In the genomic region with DNA sequence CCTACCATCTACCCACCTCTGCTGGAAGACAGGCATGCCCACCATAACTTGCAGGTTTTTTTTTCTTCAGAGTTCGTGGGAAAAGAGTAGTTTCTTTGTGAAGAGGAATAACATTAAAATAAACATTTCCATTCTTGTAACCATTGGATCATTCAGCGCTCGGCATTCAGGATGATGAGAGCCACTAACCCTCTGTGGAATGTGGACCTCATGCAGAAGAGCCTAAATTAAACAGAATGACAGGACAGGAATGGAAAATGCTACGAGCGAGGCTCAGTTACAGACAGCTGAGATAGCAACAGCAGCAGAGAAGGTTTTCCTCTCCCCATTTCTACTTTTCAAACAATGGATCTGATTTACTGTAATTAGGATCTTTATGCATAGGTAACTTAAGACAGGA, we compare ENCODE assay signal across 29 mouse cellular contexts.
DNase-seq lines count a peak whose midpoint lies in the region; ATAC-seq and TF ChIP-seq lines count a peak whose summit lies in the region.
"Had no signal": no experiment of that assay in that cellular context is flagged by ENCODE, and none has a peak within 500 bp of the region (broad histone marks: within the 10 kb centered on the region; RNA-seq: fewer than 3 reads in every experiment).

No protein-coding gene starts in this region.

- no peaks in the 10 kb centered on the region for H3K9me3 ChIP-seq in heart, embryonic 15.5 days (replicated peaks)
- no peaks in the 10 kb centered on the region for H3K9me3 ChIP-seq in stomach, postnatal 0 days (ENCODE audit: control insufficient read depth, low read length)
- H3K9me3 ChIP-seq: embryonic facial prominence, embryonic 15.5 days; forebrain, embryonic 13.5 days; hindbrain, embryonic 12.5 days; liver, embryonic 12.5 days; midbrain, embryonic 13.5 days; stomach, embryonic 15.5 days had no signal

- no peaks in the 10 kb centered on the region for H3K4me1 ChIP-seq in heart, adult 2 months (ENCODE audit: control insufficient read depth, insufficient read depth, low read length)
- H3K4me1 ChIP-seq in heart, embryonic 15.5 days (replicated peaks) = 0 out of 2 replicates have a peak, but pooled peaks cover 7% of the 10 kb centered on the region
- no peaks in the 10 kb centered on the region for H3K4me1 ChIP-seq in stomach, postnatal 0 days (replicated peaks; ENCODE audit: control insufficient read depth, insufficient read depth)
- H3K4me1 ChIP-seq: embryonic facial prominence, embryonic 15.5 days; hindbrain, embryonic 12.5 days; liver, embryonic 12.5 days; midbrain, embryonic 13.5 days had no signal

- ATAC-seq in heart, embryonic 15.5 days (replicated peaks; ENCODE audit: insufficient number of reproducible peaks, insufficient read depth, low FRiP score, low read depth) = 0 out of 2 replicates have a peak, but pooled peaks have one; percentile 62
- peak; percentile 79 for ATAC-seq in Patski
- ATAC-seq in stomach, postnatal 0 days (ENCODE audit: low FRiP score, low TSS enrichment) = no peak
- ATAC-seq: forebrain, embryonic 13.5 days; hindbrain, postnatal 0 days; intestine, postnatal 0 days; liver, embryonic 12.5 days; liver, postnatal 0 days; lung, postnatal 0 days; midbrain, embryonic 13.5 days had no signal

- H3K27ac ChIP-seq in heart, adult 2 months = peak overlapping the region; percentile 7; the same call in 1 of the 2 replicates
- H3K27ac ChIP-seq in heart, embryonic 15.5 days = peak overlapping the region; percentile 39
- 0 out of 2 replicates have a peak overlapping the region, but pooled peaks have one; percentile 46 for H3K27ac ChIP-seq in stomach, postnatal 0 days (replicated peaks)
- H3K27ac ChIP-seq: embryonic facial prominence, embryonic 15.5 days; forebrain, embryonic 13.5 days; hindbrain, embryonic 12.5 days; hindbrain, postnatal 0 days; liver, embryonic 12.5 days; midbrain, embryonic 13.5 days; stomach, embryonic 15.5 days had no signal

- no peak for DNase-seq in heart, adult 2 months
- DNase-seq in heart, postnatal 4 days = no peak
- no peak for DNase-seq in heart, adult 18-20 months
- no peak for DNase-seq in Patski (ENCODE audit: low read depth, low spot score)
- DNase-seq in stomach, postnatal 0 days (ENCODE audit: low spot score) = no peak
- no peak for DNase-seq in thymus, postnatal 10 days (ENCODE audit: low spot score in 2 of 2)
- DNase-seq: adrenal gland, postnatal 25 days; cerebellum, adult 11-12 months; cerebellum, adult 9-11 months; gastrocnemius, postnatal 10 days; kidney, adult 9 months; kidney, postnatal 10 days; layer of hippocampus, postnatal 36 days; left cerebral cortex, postnatal 4 days; liver, postnatal 0 days; lung, postnatal 4 days; right cerebral cortex, postnatal 25 days; thymus, adult 18-20 months; thymus, postnatal 36 days had no signal

- CTCF ChIA-PET in Patski (lab: Charles Lee) = no interaction called here

- no peaks in the 10 kb centered on the region for H3K79me2 ChIP-seq in heart, adult 2 months (replicated peaks; ENCODE audit: control insufficient read depth, insufficient read depth, low read length)

- intact Hi-C loops in heart, adult 2 months (cut with DNase I) = no loop called here

- H3K4me3 ChIP-seq in heart, adult 2 months = no peak overlapping the region
- H3K4me3 ChIP-seq in heart, embryonic 15.5 days = no peak overlapping the region
- H3K4me3 ChIP-seq in stomach, postnatal 0 days (ENCODE audit: low read depth, low read length) = no peak overlapping the region
- H3K4me3 ChIP-seq: embryonic facial prominence, embryonic 15.5 days; forebrain, embryonic 13.5 days; hindbrain, embryonic 12.5 days; liver, embryonic 12.5 days; midbrain, embryonic 13.5 days; stomach, embryonic 15.5 days had no signal

- no peak for TF ChIP-seq POLR2A in heart, adult 2 months (IDR thresholded peaks at IDR 0.05; ENCODE audit: insufficient read depth, low read depth, low read length)

- TF ChIP-seq CTCF in heart, adult 2 months (IDR thresholded peaks at IDR 0.05) = no peak
- no peak for TF ChIP-seq CTCF in Patski (IDR thresholded peaks at IDR 0.05)
- TF ChIP-seq CTCF in stomach, postnatal 0 days (IDR thresholded peaks at IDR 0.05; ENCODE audit: low read depth) = no peak

- H3K27me3 ChIP-seq in heart, adult 2 months (ENCODE audit: control insufficient read depth, insufficient read depth, low read length) = no peaks in the 10 kb centered on the region
- no peaks in the 10 kb centered on the region for H3K27me3 ChIP-seq in heart, embryonic 15.5 days
- no peaks in the 10 kb centered on the region for H3K27me3 ChIP-seq in Patski
- H3K27me3 ChIP-seq in stomach, postnatal 0 days (ENCODE audit: control insufficient read depth, insufficient read depth, low read length) = no peaks in the 10 kb centered on the region
- H3K27me3 ChIP-seq: embryonic facial prominence, embryonic 15.5 days; forebrain, embryonic 13.5 days; hindbrain, embryonic 12.5 days; liver, embryonic 12.5 days; midbrain, embryonic 13.5 days; stomach, embryonic 15.5 days had no signal

- peak overlapping the region; percentile 30 for H3K4me2 ChIP-seq in heart, embryonic 15.5 days
- H3K4me2 ChIP-seq in stomach, postnatal 0 days (replicated peaks; ENCODE audit: low read depth) = no peak overlapping the region
- H3K4me2 ChIP-seq: embryonic facial prominence, embryonic 15.5 days; forebrain, embryonic 13.5 days; hindbrain, embryonic 12.5 days; liver, embryonic 12.5 days; midbrain, embryonic 13.5 days; stomach, embryonic 15.5 days had no signal

- in situ Hi-C loops in Patski (cut with MboI; ENCODE audit: low pct_unique_long_range_greater_than_20kb) = no loop called here

- WGBS in heart, adult 2 months = 33% methylated on average over 5 of the region's 5 CpGs
- WGBS in heart, embryonic 15.5 days = 27% methylated on average over 5 of the region's 5 CpGs
- 33% methylated on average over 5 of the region's 5 CpGs for WGBS in stomach, postnatal 0 days

- no peak overlapping the region for H3K9ac ChIP-seq in heart, adult 2 months (ENCODE audit: low read depth, low read length)
- no peak overlapping the region for H3K9ac ChIP-seq in heart, embryonic 15.5 days
- H3K9ac ChIP-seq in stomach, postnatal 0 days (ENCODE audit: low read length) = no peak overlapping the region
- H3K9ac ChIP-seq: embryonic facial prominence, embryonic 15.5 days; forebrain, embryonic 13.5 days; hindbrain, embryonic 12.5 days; liver, embryonic 12.5 days; liver, postnatal 0 days; midbrain, embryonic 13.5 days; stomach, embryonic 15.5 days had no signal

- POLR2A ChIA-PET in Patski (lab: Charles Lee) = no interaction called here

- no peaks in the 10 kb centered on the region for H3K36me3 ChIP-seq in heart, adult 2 months (ENCODE audit: control insufficient read depth, insufficient read depth, low read length)
- no peaks in the 10 kb centered on the region for H3K36me3 ChIP-seq in heart, embryonic 15.5 days
- H3K36me3 ChIP-seq in stomach, postnatal 0 days (ENCODE audit: control insufficient read depth, insufficient read depth, low read length) = no peaks in the 10 kb centered on the region
- H3K36me3 ChIP-seq: embryonic facial prominence, embryonic 15.5 days; hindbrain, embryonic 12.5 days; liver, embryonic 12.5 days; midbrain, embryonic 13.5 days; stomach, embryonic 15.5 days had no signal

- TF ChIP-seq EP300 in heart, adult 2 months (IDR thresholded peaks at IDR 0.05; ENCODE audit: insufficient read depth, low read depth, low read length) = no peak
- no peak for TF ChIP-seq EP300 in stomach, postnatal 0 days (optimal IDR thresholded peaks at IDR 0.05)
